Mouse (Mus musculus): ENCODE data around the gene Fgl2.

DNA sequence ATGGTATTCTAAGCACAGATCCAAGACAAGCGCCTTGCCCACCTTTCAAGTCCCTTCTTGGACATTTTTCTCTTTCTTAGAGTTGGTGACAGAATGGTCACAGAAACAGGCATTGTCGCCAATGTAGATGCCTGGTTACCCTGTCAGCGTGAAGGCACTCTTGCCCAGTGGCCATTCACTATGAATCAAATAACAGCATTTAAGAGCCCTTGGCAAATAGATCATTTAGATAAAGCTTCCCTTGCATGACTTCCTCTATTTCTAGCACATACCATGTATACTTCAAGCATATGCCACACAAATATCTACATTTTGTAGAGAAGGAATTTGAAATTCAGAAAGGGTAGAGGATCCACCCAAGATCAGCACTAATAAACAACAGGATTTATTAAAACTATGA, 40.9 kb downstream of the Fgl2 start:
- TF ChIP-seq CTCF (IDR thresholded peaks at IDR 0.05; ENCODE audit: insufficient read depth, low read length) (no peak), POLR2A (IDR thresholded peaks at IDR 0.05; ENCODE audit: borderline replicate concordance, extremely low read depth, low read depth, low read length) (no peak)
